Mouse (Mus musculus) hindbrain, embryonic 11.5 days (tissue): ENCODE measurements around the gene Gcg. TPM values are rescaled to one million over a fixed set of nuclear protein-coding genes. Genes with fewer than 3 reads are reported as not detected.
A peak's percentile ranks its signal among the peaks of the same experiment; 100 is the strongest.

Experiments
- ATAC-seq: fragments of 200-750 bp; cut with Nextera tagmentation; 2 replicates; pipeline ENCODE4 v1.8.0; 2017; ENCODE audit warnings: mild to moderate bottlenecking, moderate TSS enrichment, moderate library complexity; ENCODE audit not compliant: low FRiP score
- DNase-seq: peaks from one replicate; pipeline ENCODE4 v3.0.0-alpha.2; 2015; ENCODE audit warnings: low spot score
- H3K27ac ChIP-seq: fragments of 300-500 bp; sonication (generic); 2 replicates; pipeline ENCODE4 v1.5.1; 2014; ENCODE audit warnings: mild to moderate bottlenecking, low read depth, low read length
- H3K27me3 ChIP-seq: fragments of 300-500 bp; sonication (generic); 2 replicates; pipeline ENCODE4 v1.6.1; 2014; ENCODE audit warnings: mild to moderate bottlenecking, low read length, moderate library complexity, mixed read lengths; ENCODE audit not compliant: control insufficient read depth, insufficient read depth
- H3K36me3 ChIP-seq: fragments of 300-500 bp; sonication (generic); 2 replicates; pipeline ENCODE4 v1.6.1; 2014; ENCODE audit warnings: mild to moderate bottlenecking, low read length, moderate library complexity, mixed read lengths; ENCODE audit not compliant: control insufficient read depth, insufficient read depth
- H3K4me1 ChIP-seq: fragments of 300-500 bp; sonication (generic); replicated peaks from 2 replicates; pipeline ENCODE4 v1.6.1; 2014; ENCODE audit warnings: low read length, mixed read lengths; ENCODE audit not compliant: control insufficient read depth, insufficient read depth
- H3K4me2 ChIP-seq: fragments of 300-500 bp; sonication (generic); replicated peaks from 2 replicates; pipeline ENCODE4 v1.6.1; 2014; ENCODE audit warnings: mild to moderate bottlenecking, low read depth, low read length
- H3K4me3 ChIP-seq: fragments of 300-500 bp; sonication (generic); 2 replicates; pipeline ENCODE4 v1.5.1; 2014; ENCODE audit warnings: low read depth, low read length
- H3K9ac ChIP-seq: fragments of 300-500 bp; sonication (generic); 2 replicates; pipeline ENCODE4 v1.6.1; 2014; ENCODE audit warnings: low read depth, low read length
- H3K9me3 ChIP-seq: fragments of 300-500 bp; sonication (generic); 2 replicates; pipeline ENCODE4 v1.6.1; 2016; ENCODE audit warnings: low read length; ENCODE audit not compliant: control insufficient read depth
- WGBS: fragments of 180-500 bp; shearing (Covaris S2); extraction: QIAGEN DNeasy Blood & Tissue Kit; methylation state at CpG from one replicate; pipeline ENCODE4 v1.1.7; 2014; 5-methylcytosine and 5-hydroxymethylcytosine counted together
- polyA plus RNA-seq: library from polyadenylated mRNA; unstranded; fragments of >200 nt; fragmentation: Nextera tagmentation; extraction: Ambion mirVana; gene quantifications from 2 replicates; pipeline ENCODE4 v1.2.1, GENCODE M21; 2014

Gcg gene
- polyA plus RNA-seq, 1 experiment from 2014 or later = not detected

DNA sequence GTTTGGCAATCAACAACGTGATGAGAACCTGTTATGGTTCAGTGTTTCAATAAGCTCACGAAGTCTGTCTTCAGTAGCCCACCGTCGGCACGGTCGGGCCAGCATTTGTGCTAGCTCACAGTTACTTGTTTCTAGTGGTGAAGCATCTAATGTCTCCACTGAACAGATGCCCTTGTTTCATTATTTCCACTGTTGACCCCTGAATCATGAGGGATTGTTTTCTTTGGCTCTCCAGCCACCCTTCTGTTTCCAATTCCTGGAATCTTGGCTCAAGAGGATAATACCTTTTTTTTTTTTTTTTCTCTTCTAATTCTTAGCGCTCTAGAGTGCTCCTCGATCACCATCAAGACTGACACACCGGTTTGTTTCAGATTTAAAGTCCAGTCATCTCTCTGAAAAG is 13.9 kb downstream of the Gcg start:
- ATAC-seq (no peak), DNase-seq (no peak)
- Histone ChIP-seq H3K4me3 (no peak overlapping the region), H3K4me1 (no peaks in the 10 kb centered on the region), H3K4me2 (no peak overlapping the region), H3K36me3 (no peaks in the 10 kb centered on the region), H3K9ac (no peak overlapping the region), H3K27ac (no peak overlapping the region), H3K27me3 (no peaks in the 10 kb centered on the region), H3K9me3 (no peaks in the 10 kb centered on the region)
- 79% methylated on average over 9 of the region's 9 CpGs for WGBS

- ATAC-seq (no peak), DNase-seq (no peak)
- Histone ChIP-seq H3K36me3 (no peaks in the 10 kb centered on the region), H3K4me3 (no peak overlapping the region), H3K9ac (no peak overlapping the region), H3K4me2 (no peak overlapping the region), H3K27ac (no peak overlapping the region), H3K9me3 (no peaks in the 10 kb centered on the region), H3K4me1 (no peaks in the 10 kb centered on the region), H3K27me3 (no peaks in the 10 kb centered on the region)
- WGBS = 85% methylated on average over 2 of the region's 2 CpGs
These were observed 20.2 kb downstream of the Gcg start for GRCm38 (mm10) chr2:62463287-62463686.

DNA sequence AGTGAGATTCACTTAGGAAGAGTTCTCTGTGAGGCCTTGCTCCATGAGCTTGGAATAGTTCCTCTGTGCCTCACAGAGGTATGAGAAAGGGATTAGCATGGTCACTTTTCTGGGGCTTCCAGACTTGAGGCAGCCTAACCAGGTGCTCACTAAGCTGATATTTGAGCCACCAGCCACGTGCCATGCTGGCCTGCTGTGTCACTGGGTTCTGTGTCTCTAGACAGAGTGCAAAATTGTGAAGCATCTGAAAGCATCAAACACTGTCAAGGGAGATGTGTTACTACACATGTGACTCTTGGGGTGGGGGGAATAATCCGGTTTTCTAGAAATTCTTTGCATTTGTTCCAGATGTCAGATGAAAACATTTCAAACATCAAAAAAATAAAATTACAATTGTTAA is 21.3 kb downstream of the Gcg start:
- Histone ChIP-seq H3K27ac (no peak overlapping the region), H3K36me3 (no peaks in the 10 kb centered on the region), H3K4me2 (no peak overlapping the region), H3K4me3 (no peak overlapping the region), H3K9me3 (no peaks in the 10 kb centered on the region), H3K4me1 (no peaks in the 10 kb centered on the region), H3K9ac (no peak overlapping the region), H3K27me3 (no peaks in the 10 kb centered on the region)
- no peak for ATAC-seq
- WGBS = 92% methylated on average over 2 of the region's 2 CpGs
- no peak for DNase-seq

- Histone ChIP-seq H3K27ac (no peak overlapping the region), H3K4me1 (no peaks in the 10 kb centered on the region), H3K4me3 (no peak overlapping the region), H3K9ac (no peak overlapping the region), H3K9me3 (no peaks in the 10 kb centered on the region), H3K36me3 (no peaks in the 10 kb centered on the region), H3K27me3 (no peaks in the 10 kb centered on the region), H3K4me2 (no peak overlapping the region)
- DNase-seq (no peak), ATAC-seq (no peak)
- WGBS = 88% methylated on average over 12 of the region's 12 CpGs
These were observed 22.5 kb downstream of the Gcg start for GRCm38 (mm10) chr2:62460815-62461450.

GRCm38 (mm10) chr2:62460231-62460710 is 23.2 kb downstream of the Gcg start:
- Histone ChIP-seq H3K36me3 (no peaks in the 10 kb centered on the region), H3K4me2 (no peak overlapping the region), H3K27me3 (no peaks in the 10 kb centered on the region), H3K27ac (no peak overlapping the region), H3K4me3 (no peak overlapping the region), H3K9me3 (no peaks in the 10 kb centered on the region), H3K9ac (no peak overlapping the region), H3K4me1 (no peaks in the 10 kb centered on the region)
- ATAC-seq (no peak), DNase-seq (no peak)
- WGBS = 88% methylated on average over 7 of the region's 7 CpGs

- Histone ChIP-seq H3K9ac (no peak overlapping the region), H3K27me3 (no peaks in the 10 kb centered on the region), H3K36me3 (no peaks in the 10 kb centered on the region), H3K4me3 (no peak overlapping the region), H3K4me2 (no peak overlapping the region), H3K27ac (no peak overlapping the region), H3K4me1 (no peaks in the 10 kb centered on the region), H3K9me3 (no peaks in the 10 kb centered on the region)
- no peak for ATAC-seq
- 76% methylated on average over 18 of the region's 18 CpGs for WGBS
- DNase-seq = no peak
These were observed 23.9 kb downstream of the Gcg start for GRCm38 (mm10) chr2:62459241-62460174.

GRCm38 (mm10) chr2:62458070-62458469 is 25.4 kb downstream of the Gcg start:
- Histone ChIP-seq H3K27ac (no peak overlapping the region), H3K4me1 (no peaks in the 10 kb centered on the region), H3K36me3 (no peaks in the 10 kb centered on the region), H3K4me3 (no peak overlapping the region), H3K4me2 (no peak overlapping the region), H3K9ac (no peak overlapping the region), H3K27me3 (no peaks in the 10 kb centered on the region), H3K9me3 (no peaks in the 10 kb centered on the region)
- ATAC-seq (no peak), DNase-seq (peak; percentile 47)
- WGBS = 51% methylated on average over 9 of the region's 9 CpGs

DNA sequence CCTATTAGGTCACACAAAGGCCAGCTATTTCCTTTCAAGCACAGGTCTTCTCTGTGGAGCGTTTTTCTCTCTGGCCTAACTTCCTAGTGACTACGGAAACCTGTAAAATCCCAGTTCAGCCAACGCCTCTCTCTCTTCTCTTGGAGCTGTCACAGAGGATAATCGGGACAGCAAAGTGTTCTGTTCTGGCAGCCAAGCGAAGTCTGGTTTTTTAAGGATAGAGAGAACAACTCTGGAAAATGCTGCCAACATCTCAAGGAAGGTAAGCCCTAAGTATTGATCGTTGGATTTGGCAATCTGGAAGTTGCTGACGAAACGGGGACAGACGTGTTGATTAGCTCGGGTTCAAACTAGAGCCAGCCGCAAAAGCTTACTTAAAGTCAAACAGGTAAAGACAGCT is 28.5 kb downstream of the Gcg start:
- Histone ChIP-seq H3K27ac (no peak overlapping the region), H3K4me2 (no peak overlapping the region), H3K27me3 (no peaks in the 10 kb centered on the region), H3K4me3 (no peak overlapping the region), H3K4me1 (no peaks in the 10 kb centered on the region), H3K9me3 (no peaks in the 10 kb centered on the region), H3K36me3 (no peaks in the 10 kb centered on the region), H3K9ac (no peak overlapping the region)
- WGBS = 89% methylated on average over 11 of the region's 11 CpGs
- ATAC-seq = no peak
- DNase-seq = no peak

- no peaks in the 10 kb centered on the region for H3K4me1 ChIP-seq
- no peaks in the 10 kb centered on the region for H3K27me3 ChIP-seq
- ATAC-seq (no peak), DNase-seq (no peak)
- H3K27ac ChIP-seq = no peak overlapping the region
- H3K36me3 ChIP-seq = no peaks in the 10 kb centered on the region
- no peak overlapping the region for H3K4me3 ChIP-seq
- 85% methylated on average over 6 of the region's 6 CpGs for WGBS
- no peaks in the 10 kb centered on the region for H3K9me3 ChIP-seq
- no peak overlapping the region for H3K9ac ChIP-seq
- no peak overlapping the region for H3K4me2 ChIP-seq
These were observed 29.4 kb downstream of the Gcg start for GRCm38 (mm10) chr2:62454033-62454432.
